Mouse (Mus musculus) C2C12 (cell line): Measurements from ENCODE around the gene Rps3.

Experiments
- CEBPB ChIP-seq: IDR thresholded peaks from one replicate; pipeline ENCODE4 v1.6.1; 2011; ENCODE audit warnings: low read depth, mild to moderate bottlenecking, control low read depth, moderate library complexity
- MYOD1 ChIP-seq: IDR thresholded peaks from one replicate; pipeline ENCODE4 v1.6.1; 2011; ENCODE audit warnings: low read depth; ENCODE audit not compliant: control insufficient read depth, insufficient read length

- TF ChIP-seq CEBPB (no peak), MYOD1 (no peak)
Measured at GRCm38 (mm10) chr7:99450703-99451102, 32.8 kb downstream of the Rps3 start.
